Mouse (Mus musculus) midbrain, embryonic 11.5 days (tissue): Measurements from ENCODE around the gene 2310030G06Rik. TPM values are rescaled to one million over a fixed set of nuclear protein-coding genes. Genes with fewer than 3 reads are reported as not detected.

Source experiments
- ATAC-seq: fragments of 200-750 bp; cut with Nextera tagmentation; 2 replicates; pipeline ENCODE4 v1.8.0; 2017; ENCODE audit warnings: moderate TSS enrichment, moderate library complexity; ENCODE audit not compliant: low FRiP score
- DNase-seq: peaks from one replicate; pipeline ENCODE4 v3.0.0; 2015; ENCODE audit warnings: low spot score; ENCODE audit errors: missing footprints
- H3K27ac ChIP-seq: fragments of 300-500 bp; sonication (generic); 2 replicates; pipeline ENCODE4 v1.5.1; 2014; ENCODE audit warnings: low read depth, low read length
- H3K27me3 ChIP-seq: fragments of 300-500 bp; sonication (generic); 2 replicates; pipeline ENCODE4 v1.6.1; 2014; ENCODE audit warnings: mild to moderate bottlenecking, low read length, moderate library complexity, mixed read lengths; ENCODE audit not compliant: control insufficient read depth, insufficient read depth
- H3K36me3 ChIP-seq: fragments of 300-500 bp; sonication (generic); 2 replicates; pipeline ENCODE4 v1.6.1; 2014; ENCODE audit warnings: mild to moderate bottlenecking, low read length, moderate library complexity, mixed read lengths; ENCODE audit not compliant: control insufficient read depth, insufficient read depth
- H3K4me1 ChIP-seq: fragments of 300-500 bp; sonication (generic); 2 replicates; pipeline ENCODE4 v1.6.1; 2014; ENCODE audit warnings: low read length; ENCODE audit not compliant: control insufficient read depth, insufficient read depth
- H3K4me2 ChIP-seq: fragments of 300-500 bp; sonication (generic); 2 replicates; pipeline ENCODE4 v1.6.1; 2014; ENCODE audit warnings: mild to moderate bottlenecking, moderate library complexity
- H3K4me3 ChIP-seq: fragments of 300-500 bp; sonication (generic); 2 replicates; pipeline ENCODE4 v1.5.1; 2014; ENCODE audit warnings: low read depth, low read length
- H3K9ac ChIP-seq: fragments of 300-500 bp; sonication (generic); 2 replicates; pipeline ENCODE4 v1.6.1; 2014; ENCODE audit warnings: low read length
- H3K9me3 ChIP-seq: fragments of 300-500 bp; sonication (generic); 2 replicates; pipeline ENCODE4 v1.6.1; 2016; ENCODE audit warnings: low read length; ENCODE audit not compliant: control insufficient read depth
- WGBS: fragments of 180-500 bp; shearing (Covaris S2); extraction: QIAGEN DNeasy Blood & Tissue Kit; methylation state at CpG from one replicate; pipeline ENCODE4 v1.1.7; 2014; 5-methylcytosine and 5-hydroxymethylcytosine counted together
- polyA plus RNA-seq: library from polyadenylated mRNA; unstranded; fragments of >200 nt; fragmentation: Nextera tagmentation; extraction: Ambion mirVana; gene quantifications from 2 replicates; pipeline ENCODE4 v1.2.1, GENCODE M21; 2014

Gene 2310030G06Rik
- polyA plus RNA-seq, 1 experiment from 2014 or later, result 1.2 TPM

DNA sequence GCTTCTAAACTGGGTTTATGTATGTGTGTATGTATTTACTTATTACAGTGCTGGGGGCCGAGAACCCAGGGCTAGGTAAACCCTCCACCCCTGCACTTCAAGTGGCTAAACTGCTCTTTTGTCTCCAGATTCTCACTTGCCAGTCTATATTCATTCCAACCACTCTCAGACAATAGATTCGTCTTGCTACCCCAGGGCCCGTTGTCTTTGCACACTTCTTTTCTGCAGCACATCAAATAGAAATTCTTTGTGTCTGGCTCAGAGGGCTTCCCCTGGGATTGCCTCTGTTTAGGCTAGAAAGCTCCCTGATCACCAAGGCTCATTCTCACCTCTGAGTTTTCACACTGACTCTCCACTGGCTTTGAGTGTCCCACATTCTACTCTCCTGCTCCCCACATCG, 13.8 kb downstream of the 2310030G06Rik start:
- DNase-seq, result peak; percentile 91
- no peaks in the 10 kb centered on the region for H3K27me3 ChIP-seq
- H3K4me2 ChIP-seq, result no peak overlapping the region
- no peak overlapping the region for H3K9ac ChIP-seq
- no peak overlapping the region for H3K27ac ChIP-seq
- no peak for ATAC-seq
- H3K9me3 ChIP-seq, result no peaks in the 10 kb centered on the region
- H3K4me3 ChIP-seq, result no peak overlapping the region
- H3K36me3 ChIP-seq, result no peaks in the 10 kb centered on the region
- H3K4me1 ChIP-seq, result peaks cover 16% of the 10 kb centered on the region
- WGBS, result 10% methylated on average over 4 of the region's 4 CpGs

DNA sequence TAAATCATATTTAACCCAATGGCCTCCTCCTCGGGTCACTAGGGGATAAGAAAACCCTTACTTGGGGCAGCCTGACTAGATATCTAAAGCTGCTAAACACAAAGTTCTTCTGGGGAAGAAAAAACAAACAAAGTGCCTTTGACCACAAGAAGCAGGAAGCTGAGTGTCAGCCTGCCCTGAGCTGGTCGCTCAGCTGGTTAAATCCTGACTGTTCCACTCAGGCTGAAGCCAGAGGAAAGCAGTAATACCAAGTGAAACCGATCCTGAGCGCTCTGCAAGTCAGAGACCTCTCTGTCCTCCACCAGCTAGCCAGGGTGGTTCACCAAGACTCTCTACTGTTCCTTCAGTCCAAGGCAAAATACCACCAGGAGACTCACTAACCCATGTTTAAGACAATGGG, 16.7 kb downstream of the 2310030G06Rik start:
- no peak for DNase-seq
- Histone ChIP-seq H3K9ac (no peak overlapping the region), H3K9me3 (no peaks in the 10 kb centered on the region), H3K27me3 (no peaks in the 10 kb centered on the region), H3K4me3 (no peak overlapping the region), H3K27ac (no peak overlapping the region), H3K4me1 (peaks cover 33% of the 10 kb centered on the region), H3K36me3 (no peaks in the 10 kb centered on the region), H3K4me2 (no peak overlapping the region)
- no peak for ATAC-seq
- 67% methylated on average over 4 of the region's 4 CpGs for WGBS

- 0% methylated on average over 45 of the region's 45 CpGs for WGBS
- peak overlapping the region; percentile 61; the same call in 1 of the 2 replicates for H3K27ac ChIP-seq
- peak overlapping the region; percentile 82 for H3K4me2 ChIP-seq
- peak overlapping the region; percentile 78 for H3K9ac ChIP-seq
- DNase-seq (peak; percentile 97), ATAC-seq (peak; percentile 94)
- H3K36me3 ChIP-seq, result no peaks in the 10 kb centered on the region
- H3K27me3 ChIP-seq, result no peaks in the 10 kb centered on the region
- peak overlapping the region; percentile 54 for H3K4me3 ChIP-seq
- H3K9me3 ChIP-seq, result no peaks in the 10 kb centered on the region
- H3K4me1 ChIP-seq, result peaks cover 29% of the 10 kb centered on the region
Measured at GRCm38 (mm10) chr9:50727925-50728651, 18.2 kb downstream of the 2310030G06Rik start.

- Histone ChIP-seq H3K9me3 (no peaks in the 10 kb centered on the region), H3K27ac (peak overlapping the region; percentile 61), H3K9ac (peak overlapping the region; percentile 78), H3K27me3 (no peaks in the 10 kb centered on the region), H3K4me1 (peaks cover 22% of the 10 kb centered on the region), H3K4me2 (peak overlapping the region; percentile 82), H3K4me3 (peak overlapping the region; percentile 54), H3K36me3 (no peaks in the 10 kb centered on the region)
- 2% methylated on average over 30 of the region's 30 CpGs for WGBS
- ATAC-seq (peak; percentile 25; the same call in 1 of the 2 replicates), DNase-seq (peak; percentile 91)
Measured at GRCm38 (mm10) chr9:50727171-50727924, 19.0 kb downstream of the 2310030G06Rik start.

- H3K4me3 ChIP-seq, result peak overlapping the region; percentile 54
Measured at GRCm38 (mm10) chr9:50725921-50726590, 20.3 kb downstream of the 2310030G06Rik start.

DNA sequence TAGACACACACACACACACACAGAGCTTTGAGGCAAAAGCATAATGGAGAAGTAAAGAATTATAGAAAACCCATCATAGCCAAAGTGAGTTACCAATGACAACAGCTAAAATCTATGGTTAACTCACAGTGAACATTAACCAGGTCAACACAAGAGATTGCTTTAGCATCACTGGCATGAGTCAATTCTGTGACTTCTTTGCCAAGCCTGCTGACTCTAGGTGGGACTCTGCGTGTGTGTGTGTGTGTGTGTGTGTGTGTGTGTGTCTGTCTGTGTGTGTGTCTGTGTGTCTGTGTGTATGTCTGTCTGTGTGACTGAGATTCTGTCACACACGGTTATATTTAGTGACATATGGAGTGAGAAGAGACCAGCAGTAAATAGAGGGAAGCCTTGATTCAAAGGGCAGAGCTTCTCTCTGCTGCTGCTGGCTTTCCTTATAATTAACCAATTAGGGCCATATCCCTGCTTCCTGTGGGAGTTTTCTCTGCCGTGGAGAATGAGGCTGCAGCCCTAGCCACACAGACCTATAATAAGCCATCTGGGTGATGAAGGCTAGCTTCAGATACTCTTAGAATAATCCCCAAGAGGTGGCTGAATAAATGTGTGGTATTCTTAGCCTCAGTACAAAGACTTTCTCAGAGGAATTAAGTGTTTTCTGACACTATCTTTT, 21.5 kb downstream of the 2310030G06Rik start:
- Histone ChIP-seq H3K27ac (no peak overlapping the region), H3K4me2 (no peak overlapping the region)
- no peak for ATAC-seq

More at GRCm38 (mm10) chr9:50725921-50726590, 20.3 kb downstream of the 2310030G06Rik start:
- Histone ChIP-seq H3K9ac (peak overlapping the region; percentile 34; the same call in 1 of the 2 replicates), H3K27me3 (no peaks in the 10 kb centered on the region), H3K9me3 (no peaks in the 10 kb centered on the region), H3K27ac (peak overlapping the region; percentile 62), H3K4me2 (peak overlapping the region; percentile 82), H3K36me3 (no peaks in the 10 kb centered on the region), H3K4me1 (peaks cover 23% of the 10 kb centered on the region)
- ATAC-seq (no peak), DNase-seq (no peak)
- 48% methylated on average over 8 of the region's 8 CpGs for WGBS

GRCm38 (mm10) chr9:50724147-50724546, 22.2 kb downstream of the 2310030G06Rik start:
- peaks cover 24% of the 10 kb centered on the region for H3K4me1 ChIP-seq
- H3K4me3 ChIP-seq, result no peak overlapping the region
- 92% methylated on average over 2 of the region's 2 CpGs for WGBS
- ATAC-seq, result no peak
- H3K27me3 ChIP-seq, result no peaks in the 10 kb centered on the region
- DNase-seq, result no peak
- no peaks in the 10 kb centered on the region for H3K36me3 ChIP-seq
- no peak overlapping the region for H3K4me2 ChIP-seq
- H3K9me3 ChIP-seq, result no peaks in the 10 kb centered on the region
- no peak overlapping the region for H3K27ac ChIP-seq
- H3K9ac ChIP-seq, result no peak overlapping the region

More for the DNA sequence above, 21.5 kb downstream of the 2310030G06Rik start:
- peaks cover 24% of the 10 kb centered on the region for H3K4me1 ChIP-seq
- no peaks in the 10 kb centered on the region for H3K36me3 ChIP-seq
- WGBS, result 58% methylated on average over 3 of the region's 3 CpGs
- H3K9ac ChIP-seq, result no peak overlapping the region
- H3K27me3 ChIP-seq, result no peaks in the 10 kb centered on the region
- H3K9me3 ChIP-seq, result no peaks in the 10 kb centered on the region
- no peak for DNase-seq
- H3K4me3 ChIP-seq, result no peak overlapping the region

GRCm38 (mm10) chr9:50723406-50723805, 22.9 kb downstream of the 2310030G06Rik start:
- H3K4me2 ChIP-seq, result no peak overlapping the region

More at GRCm38 (mm10) chr9:50723406-50723805, 22.9 kb downstream of the 2310030G06Rik start:
- Histone ChIP-seq H3K9ac (no peak overlapping the region), H3K36me3 (no peaks in the 10 kb centered on the region), H3K4me1 (peaks cover 23% of the 10 kb centered on the region), H3K27me3 (no peaks in the 10 kb centered on the region), H3K9me3 (no peaks in the 10 kb centered on the region), H3K27ac (no peak overlapping the region), H3K4me3 (no peak overlapping the region)
- DNase-seq (no peak), ATAC-seq (no peak)
- 86% methylated on average over 7 of the region's 7 CpGs for WGBS
